Mouse (Mus musculus): ENCODE results near the gene Ndufa13.

Ndufa13 gene

GRCm38 (mm10) chr8:69906260-69906659 is 3.9 kb upstream of the Ndufa13 start:
- no peak for DNase-seq

- DNase-seq: no peak
Measured at GRCm38 (mm10) chr8:69904096-69904495, 1.7 kb upstream of the Ndufa13 start.

GRCm38 (mm10) chr8:69903063-69903542 is 745 bp upstream of the Ndufa13 start:
- peak; percentile 99 for DNase-seq

- DNase-seq: peak; percentile 95
Measured at GRCm38 (mm10) chr8:69901484-69902162, 735 bp downstream of the Ndufa13 start.

- DNase-seq: no peak
Measured at GRCm38 (mm10) chr8:69900895-69901451, 1.4 kb downstream of the Ndufa13 start.

- no peak for DNase-seq
Measured at GRCm38 (mm10) chr8:69899876-69900275, 2.5 kb downstream of the Ndufa13 start.

GRCm38 (mm10) chr8:69897857-69898256 is 4.5 kb downstream of the Ndufa13 start:
- no peak for DNase-seq

GRCm38 (mm10) chr8:69895772-69896451 is 6.4 kb downstream of the Ndufa13 start:
- DNase-seq: no peak

GRCm38 (mm10) chr8:69894836-69895332 is 7.5 kb downstream of the Ndufa13 start:
- DNase-seq: no peak

- DNase-seq: peak; percentile 59
Measured at GRCm38 (mm10) chr8:69893863-69894262, 8.5 kb downstream of the Ndufa13 start.

- DNase-seq: peak; percentile 66
Measured at GRCm38 (mm10) chr8:69890813-69891241, 11.5 kb downstream of the Ndufa13 start.

GRCm38 (mm10) chr8:69888902-69889301 is 13.5 kb downstream of the Ndufa13 start:
- DNase-seq: no peak

- no peak for DNase-seq
Measured at GRCm38 (mm10) chr8:69888244-69888866, 14.0 kb downstream of the Ndufa13 start.

GRCm38 (mm10) chr8:69887289-69888243 is 14.8 kb downstream of the Ndufa13 start, which contains the start of gene Cilp2:
Cilp2 (minus strand) TSS chr8:69887687.
- no peak for DNase-seq

GRCm38 (mm10) chr8:69884141-69884540 is 18.2 kb downstream of the Ndufa13 start:
- no peak for DNase-seq

GRCm38 (mm10) chr8:69882833-69883600 is 19.3 kb downstream of the Ndufa13 start:
- no peak for DNase-seq

GRCm38 (mm10) chr8:69882021-69882756 is 20.2 kb downstream of the Ndufa13 start:
- peak; percentile 50 for DNase-seq

- DNase-seq: no peak
Measured at GRCm38 (mm10) chr8:69881261-69881865, 21.0 kb downstream of the Ndufa13 start.

- no peak for DNase-seq
Measured at GRCm38 (mm10) chr8:69880841-69881240, 21.5 kb downstream of the Ndufa13 start.

- DNase-seq: no peak
Measured at GRCm38 (mm10) chr8:69879678-69880077, 22.7 kb downstream of the Ndufa13 start.

All from layer of hippocampus, adult 9-11 months (tissue).